Mouse (Mus musculus) forebrain, embryonic 16.5 days (tissue): ENCODE data around the gene Vegfd. TPM values are rescaled to one million over a fixed set of nuclear protein-coding genes. Genes with fewer than 3 reads are reported as not detected.

Experiments used
- ATAC-seq: fragments of 200-750 bp; cut with Nextera tagmentation; 2 replicates; pipeline ENCODE4 v1.8.0; 2017; ENCODE audit warnings: mild to moderate bottlenecking, moderate library complexity
- H3K27ac ChIP-seq: fragments of 300-500 bp; sonication (generic); 2 replicates; pipeline ENCODE4 v1.5.1; 2014; ENCODE audit warnings: low read length, control low read depth
- H3K27me3 ChIP-seq: fragments of 300-500 bp; sonication (generic); replicated peaks from 2 replicates; pipeline ENCODE4 v1.6.1; 2014; ENCODE audit warnings: low read length; ENCODE audit not compliant: control insufficient read depth, insufficient read depth
- H3K36me3 ChIP-seq: fragments of 300-500 bp; sonication (generic); 2 replicates; pipeline ENCODE4 v1.6.1; 2014; ENCODE audit not compliant: control insufficient read depth, insufficient read depth
- H3K4me1 ChIP-seq: fragments of 300-500 bp; sonication (generic); replicated peaks from 2 replicates; pipeline ENCODE4 v1.6.1; 2014; ENCODE audit warnings: low read length; ENCODE audit not compliant: control insufficient read depth, insufficient read depth
- H3K4me2 ChIP-seq: fragments of 300-500 bp; sonication (generic); 2 replicates; pipeline ENCODE4 v1.6.1; 2014; ENCODE audit warnings: mild to moderate bottlenecking, low read length, control low read depth
- H3K4me3 ChIP-seq: fragments of 300-500 bp; sonication (generic); replicated peaks from 2 replicates; pipeline ENCODE4 v1.5.1; 2014; ENCODE audit warnings: mild to moderate bottlenecking, low read length, control low read depth
- H3K9ac ChIP-seq: fragments of 300-500 bp; sonication (generic); replicated peaks from 2 replicates; pipeline ENCODE4 v1.6.1; 2014; ENCODE audit warnings: low read depth, low read length, control low read depth
- H3K9me3 ChIP-seq: fragments of 300-500 bp; sonication (generic); 2 replicates; pipeline ENCODE4 v1.6.1; 2016; ENCODE audit warnings: low read length; ENCODE audit not compliant: control insufficient read depth
- WGBS: fragments of 180-500 bp; shearing (Covaris S2); extraction: QIAGEN DNeasy Blood & Tissue Kit; methylation state at CpG from one replicate; pipeline ENCODE4 v1.1.7; 2014; 5-methylcytosine and 5-hydroxymethylcytosine counted together
- polyA plus RNA-seq: library from polyadenylated mRNA; unstranded; fragments of >200 nt; fragmentation: Nextera tagmentation; extraction: Ambion mirVana; gene quantifications from 2 replicates; pipeline ENCODE4 v1.2.1, GENCODE M21; 2015

Vegfd gene
- polyA plus RNA-seq, 1 experiment from 2014 or later, result 0.60 TPM

GRCm38 (mm10) chrX:164416803-164417202 lies 43.6 kb downstream of the Vegfd start:
- Histone ChIP-seq H3K27me3 (no peaks in the 10 kb centered on the region), H3K4me2 (no peak overlapping the region), H3K9ac (no peak overlapping the region), H3K4me3 (no peak overlapping the region), H3K4me1 (peaks cover 5% of the 10 kb centered on the region; the same call in 1 of the 2 replicates), H3K9me3 (no peaks in the 10 kb centered on the region), H3K27ac (no peak overlapping the region), H3K36me3 (no peaks in the 10 kb centered on the region)
- no peak for ATAC-seq
- 85% methylated on average over 2 of the region's 2 CpGs for WGBS

GRCm38 (mm10) chrX:164418008-164418407 lies 44.8 kb downstream of the Vegfd start:
- Histone ChIP-seq H3K4me2 (no peak overlapping the region), H3K27ac (no peak overlapping the region), H3K9ac (no peak overlapping the region), H3K4me3 (no peak overlapping the region), H3K4me1 (peaks cover 5% of the 10 kb centered on the region; the same call in 1 of the 2 replicates), H3K27me3 (no peaks in the 10 kb centered on the region), H3K9me3 (no peaks in the 10 kb centered on the region), H3K36me3 (no peaks in the 10 kb centered on the region)
- ATAC-seq, result no peak

GRCm38 (mm10) chrX:164419471-164419939 lies 46.3 kb downstream of the Vegfd start, which contains the start of gene Piga:
Gene Piga (plus strand): TSS chrX:164419787.
- Histone ChIP-seq H3K9me3 (no peaks in the 10 kb centered on the region), H3K27ac (peak within 1 kb of the TSS; percentile 61), H3K4me2 (peak within 1 kb of the TSS; percentile 61), H3K9ac (peak within 1 kb of the TSS; percentile 59), H3K27me3 (no peaks in the 10 kb centered on the region), H3K36me3 (no peaks in the 10 kb centered on the region), H3K4me3 (peak within 1 kb of the TSS; percentile 63), H3K4me1 (peaks cover 5% of the 10 kb centered on the region; the same call in 1 of the 2 replicates)
- ATAC-seq, result peak; percentile 99
- WGBS, result 21% methylated on average over 39 of the region's 40 CpGs

- 19% methylated on average over 13 of the region's 13 CpGs for WGBS
- ATAC-seq, result peak; percentile 26; the same call in 1 of the 2 replicates
- peak overlapping the region; percentile 61 for H3K4me2 ChIP-seq
These were observed 46.8 kb downstream of the Vegfd start for GRCm38 (mm10) chrX:164419955-164420354.

GRCm38 (mm10) chrX:164420518-164420917 lies 47.3 kb downstream of the Vegfd start:
- H3K4me1 ChIP-seq, result peaks cover 5% of the 10 kb centered on the region; the same call in 1 of the 2 replicates
- H3K9ac ChIP-seq, result no peak overlapping the region
- no peaks in the 10 kb centered on the region for H3K27me3 ChIP-seq
- H3K4me2 ChIP-seq, result peak overlapping the region; percentile 61
- 59% methylated on average over 3 of the region's 3 CpGs for WGBS
- peak overlapping the region; percentile 63 for H3K4me3 ChIP-seq
- H3K9me3 ChIP-seq, result no peaks in the 10 kb centered on the region
- no peak for ATAC-seq
- H3K36me3 ChIP-seq, result no peaks in the 10 kb centered on the region
- H3K27ac ChIP-seq, result no peak overlapping the region

More at GRCm38 (mm10) chrX:164419955-164420354, 46.8 kb downstream of the Vegfd start:
- Histone ChIP-seq H3K36me3 (no peaks in the 10 kb centered on the region), H3K4me3 (peak overlapping the region; percentile 63), H3K9ac (peak overlapping the region; percentile 59), H3K4me1 (peaks cover 5% of the 10 kb centered on the region; the same call in 1 of the 2 replicates), H3K27ac (peak overlapping the region; percentile 61), H3K27me3 (no peaks in the 10 kb centered on the region), H3K9me3 (no peaks in the 10 kb centered on the region)

GRCm38 (mm10) chrX:164424821-164425220 lies 51.6 kb downstream of the Vegfd start:
- H3K36me3 ChIP-seq, result no peaks in the 10 kb centered on the region
- ATAC-seq, result no peak
- H3K4me2 ChIP-seq, result no peak overlapping the region
- H3K9me3 ChIP-seq, result no peaks in the 10 kb centered on the region
- 91% methylated on average over 1 of the region's 1 CpGs for WGBS
- H3K9ac ChIP-seq, result no peak overlapping the region
- peaks cover 5% of the 10 kb centered on the region; the same call in 1 of the 2 replicates for H3K4me1 ChIP-seq
- H3K27me3 ChIP-seq, result no peaks in the 10 kb centered on the region
- no peak overlapping the region for H3K27ac ChIP-seq
- no peak overlapping the region for H3K4me3 ChIP-seq

GRCm38 (mm10) chrX:164427295-164427694 lies 54.1 kb downstream of the Vegfd start:
- H3K9ac ChIP-seq, result no peak overlapping the region
- peaks cover 3% of the 10 kb centered on the region; the same call in 1 of the 2 replicates for H3K36me3 ChIP-seq
- no peak overlapping the region for H3K4me2 ChIP-seq
- 90% methylated on average over 4 of the region's 4 CpGs for WGBS
- ATAC-seq, result no peak
- no peaks in the 10 kb centered on the region for H3K4me1 ChIP-seq
- no peak overlapping the region for H3K27ac ChIP-seq
- H3K27me3 ChIP-seq, result no peaks in the 10 kb centered on the region
- H3K4me3 ChIP-seq, result no peak overlapping the region
- no peaks in the 10 kb centered on the region for H3K9me3 ChIP-seq

GRCm38 (mm10) chrX:164428224-164428623 lies 55.0 kb downstream of the Vegfd start:
- 81% methylated on average over 2 of the region's 2 CpGs for WGBS
- no peak overlapping the region for H3K27ac ChIP-seq
- H3K4me3 ChIP-seq, result no peak overlapping the region
- ATAC-seq, result no peak
- H3K9me3 ChIP-seq, result no peaks in the 10 kb centered on the region
- no peaks in the 10 kb centered on the region for H3K4me1 ChIP-seq
- H3K27me3 ChIP-seq, result no peaks in the 10 kb centered on the region
- H3K9ac ChIP-seq, result no peak overlapping the region
- peaks cover 3% of the 10 kb centered on the region; the same call in 1 of the 2 replicates for H3K36me3 ChIP-seq
- H3K4me2 ChIP-seq, result no peak overlapping the region

GRCm38 (mm10) chrX:164430621-164431020 lies 57.4 kb downstream of the Vegfd start:
- no peak overlapping the region for H3K4me2 ChIP-seq
- 87% methylated on average over 6 of the region's 6 CpGs for WGBS

More at GRCm38 (mm10) chrX:164430621-164431020, 57.4 kb downstream of the Vegfd start:
- H3K9ac ChIP-seq, result no peak overlapping the region
- H3K27me3 ChIP-seq, result no peaks in the 10 kb centered on the region
- no peaks in the 10 kb centered on the region for H3K4me1 ChIP-seq
- peaks cover 3% of the 10 kb centered on the region; the same call in 1 of the 2 replicates for H3K36me3 ChIP-seq
- no peak overlapping the region for H3K4me3 ChIP-seq
- no peak overlapping the region for H3K27ac ChIP-seq
- ATAC-seq, result no peak
- no peaks in the 10 kb centered on the region for H3K9me3 ChIP-seq
